Mouse (Mus musculus) layer of hippocampus, adult 9-10 months (tissue): ENCODE data around the gene Blzf1.

Source experiments
- DNase-seq: peaks from one replicate; pipeline ENCODE4 v3.0.0; 2022; ENCODE audit warnings: low spot score

Blzf1 gene

DNA sequence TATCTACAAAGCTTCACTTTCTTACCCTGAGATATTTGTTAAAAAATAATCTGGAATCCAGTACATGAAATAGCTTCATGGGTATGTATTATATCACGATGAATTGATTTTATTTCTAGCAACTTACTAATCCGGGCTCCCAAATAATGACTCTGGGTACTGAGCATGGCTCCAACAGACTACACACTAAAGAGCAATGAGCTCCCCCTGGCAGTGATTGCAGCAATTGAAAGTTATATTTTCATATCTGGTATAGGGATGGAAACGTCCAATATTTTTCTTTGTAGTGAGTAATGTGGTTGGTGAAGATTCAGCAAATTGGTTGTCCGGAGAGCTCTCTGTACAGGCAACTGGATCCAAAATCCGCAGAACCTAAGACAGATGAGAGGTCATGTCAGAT lies 15.2 kb downstream of the Blzf1 start:
- no peak for DNase-seq

- no peak for DNase-seq
These were observed 19.9 kb downstream of the Blzf1 start for GRCm38 (mm10) chr1:164287406-164287805.

DNA sequence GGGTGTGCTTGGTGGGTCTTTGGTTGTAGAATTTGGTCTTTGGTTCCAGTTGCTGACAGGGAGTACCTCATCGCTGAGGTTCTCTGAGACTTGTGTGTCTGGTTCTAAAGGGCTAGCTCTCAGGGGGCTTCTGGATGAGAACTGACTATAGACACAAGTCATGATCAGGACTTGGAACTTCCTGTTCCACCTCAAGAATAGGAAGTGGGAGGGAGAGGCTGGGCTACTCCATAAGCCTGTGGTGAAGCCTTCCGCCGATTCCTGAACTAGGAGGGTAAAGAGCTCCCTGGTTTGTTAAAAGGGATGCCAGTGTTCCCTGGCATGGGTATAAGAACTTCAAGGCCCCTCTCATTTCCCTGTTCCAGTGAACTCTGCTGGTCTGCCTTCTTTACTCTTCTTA lies 23.3 kb downstream of the Blzf1 start:
- DNase-seq: no peak

- no peak for DNase-seq
These were observed 28.0 kb downstream of the Blzf1 start for GRCm38 (mm10) chr1:164279332-164279731.

DNA sequence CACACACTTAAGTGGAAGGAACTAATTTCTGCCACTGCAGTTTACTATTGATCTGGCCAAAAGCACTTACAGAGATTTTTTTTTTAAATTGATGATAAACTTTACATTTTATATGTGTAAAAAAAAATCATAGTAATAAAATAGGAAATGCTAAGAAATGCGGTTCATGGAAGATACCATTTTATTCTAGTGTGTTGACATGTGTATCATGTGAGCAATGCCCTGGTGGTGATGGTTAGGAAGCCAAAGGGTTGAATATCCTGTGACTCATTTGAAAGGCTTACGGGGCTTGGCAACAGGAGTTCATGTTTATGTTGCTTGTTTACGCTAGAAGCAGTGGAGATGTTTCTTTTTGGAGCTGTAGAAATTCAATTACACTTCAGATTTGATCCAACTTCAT lies 30.7 kb downstream of the Blzf1 start:
- DNase-seq: no peak

- DNase-seq: peak; percentile 81
These were observed 31.8 kb downstream of the Blzf1 start, which contains the start of gene Ccdc181 for GRCm38 (mm10) chr1:164275455-164275954. Ccdc181 (plus strand) TSS chr1:164275585.

- no peak for DNase-seq
These were observed 33.6 kb downstream of the Blzf1 start for GRCm38 (mm10) chr1:164273659-164274058.

GRCm38 (mm10) chr1:164270941-164271340 lies 36.3 kb downstream of the Blzf1 start:
- DNase-seq: no peak

DNA sequence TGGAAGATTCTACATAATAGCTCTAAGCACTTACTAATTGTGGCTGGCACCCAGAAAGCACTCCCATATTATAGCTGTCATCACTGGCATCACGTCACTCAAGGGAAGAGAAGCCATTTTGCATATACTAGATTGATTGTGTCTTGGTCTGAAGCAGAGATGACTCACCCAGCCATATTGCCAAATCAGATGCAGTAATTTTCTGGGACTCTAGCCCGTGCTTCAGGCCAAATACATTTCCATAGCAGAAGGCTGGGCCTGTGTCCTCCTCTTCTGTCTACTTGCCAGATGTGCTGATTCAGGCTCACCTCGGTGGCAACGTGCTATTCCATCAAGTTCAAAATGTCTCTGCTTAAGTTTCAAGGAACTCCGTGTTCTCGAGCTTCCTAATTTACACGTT lies 45.7 kb downstream of the Blzf1 start:
- DNase-seq: peak; percentile 46

DNA sequence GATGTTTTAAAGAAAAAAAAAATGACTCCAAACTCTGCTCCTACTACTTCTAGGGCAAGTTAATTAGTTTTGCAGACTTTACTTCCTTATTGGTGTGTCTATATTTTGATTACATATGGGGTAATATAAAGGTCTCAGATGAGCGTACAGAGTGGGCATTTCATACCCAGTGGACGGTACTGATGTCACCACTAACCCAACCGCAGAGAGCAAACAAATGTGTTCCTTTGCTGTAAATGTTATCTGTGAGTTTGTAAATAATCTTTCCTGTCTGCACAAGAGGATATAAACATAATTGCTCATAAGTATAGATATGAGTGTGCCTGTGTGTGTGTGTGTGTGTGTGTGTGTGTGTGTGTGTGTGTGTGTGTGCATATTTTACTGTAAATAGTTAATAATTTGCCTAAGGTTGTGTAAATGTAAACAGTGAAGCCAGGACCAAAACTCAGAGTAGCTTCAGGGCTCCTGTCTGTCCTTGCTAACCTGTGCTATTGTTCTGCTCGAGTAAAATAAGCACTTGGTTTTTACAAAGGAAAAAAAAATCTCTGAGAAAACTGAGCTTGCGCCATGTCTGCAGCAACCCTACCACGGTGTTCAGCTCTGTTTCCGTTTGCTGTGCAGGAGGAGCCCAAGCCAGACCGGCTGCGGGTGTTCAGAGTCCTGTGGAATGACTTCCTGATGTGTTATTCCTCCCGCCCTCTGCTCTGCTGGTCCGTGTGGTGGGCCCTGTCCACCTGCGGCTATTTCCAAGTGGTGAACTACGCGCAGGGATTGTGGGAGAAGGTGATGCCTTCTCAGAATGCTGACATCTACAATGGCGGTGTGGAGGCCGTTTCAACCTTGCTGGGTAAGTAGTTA lies 46.9 kb downstream of the Blzf1 start:
- DNase-seq: no peak

GRCm38 (mm10) chr1:164254836-164255235 lies 52.5 kb downstream of the Blzf1 start:
- no peak for DNase-seq

- no peak for DNase-seq
These were observed 54.7 kb downstream of the Blzf1 start for GRCm38 (mm10) chr1:164252551-164252950.

GRCm38 (mm10) chr1:164251438-164251837 lies 55.9 kb downstream of the Blzf1 start:
- DNase-seq: no peak

DNA sequence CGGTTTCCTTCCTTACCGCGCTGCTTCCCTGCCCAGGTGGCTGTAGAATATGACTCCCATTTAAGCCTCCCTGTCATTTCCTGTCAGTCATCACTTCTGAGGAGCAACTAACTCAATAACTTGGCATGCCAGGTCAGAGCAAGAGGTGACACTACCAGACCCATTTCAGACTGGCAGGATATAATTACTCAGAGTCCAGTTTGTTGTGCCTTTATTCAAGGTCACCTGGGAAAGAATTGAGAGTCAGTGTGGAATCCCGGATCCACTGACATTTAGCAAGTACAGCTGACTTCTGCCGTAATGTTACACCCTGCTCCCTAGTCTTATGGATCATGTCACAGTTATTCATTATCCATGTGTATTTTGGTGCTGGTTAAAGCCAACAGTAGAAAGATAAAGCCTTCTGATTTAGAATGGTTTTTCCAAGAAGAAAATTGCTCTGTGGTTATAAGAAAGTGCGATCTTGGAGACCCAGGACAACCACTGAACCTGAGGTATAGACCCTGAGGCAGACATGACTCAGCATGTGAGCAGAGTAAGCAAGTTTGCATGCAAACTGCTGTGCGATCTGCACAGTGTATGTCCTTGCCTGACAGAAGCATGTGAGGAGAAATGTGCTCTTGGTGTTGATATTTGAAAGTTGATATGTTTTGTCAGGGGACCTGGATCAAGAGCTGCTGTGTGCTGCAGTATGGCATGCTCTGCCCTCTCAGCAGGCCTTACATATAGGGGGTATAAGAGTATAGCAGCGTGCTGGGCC lies 56.7 kb downstream of the Blzf1 start:
- no peak for DNase-seq

- DNase-seq: no peak
These were observed 58.0 kb downstream of the Blzf1 start for GRCm38 (mm10) chr1:164249332-164249711.

- DNase-seq: peak; percentile 93
These were observed 58.6 kb downstream of the Blzf1 start, which contains the start of gene Slc19a2 for GRCm38 (mm10) chr1:164248465-164249331. Slc19a2 (plus strand) TSS chr1:164249046.

DNA sequence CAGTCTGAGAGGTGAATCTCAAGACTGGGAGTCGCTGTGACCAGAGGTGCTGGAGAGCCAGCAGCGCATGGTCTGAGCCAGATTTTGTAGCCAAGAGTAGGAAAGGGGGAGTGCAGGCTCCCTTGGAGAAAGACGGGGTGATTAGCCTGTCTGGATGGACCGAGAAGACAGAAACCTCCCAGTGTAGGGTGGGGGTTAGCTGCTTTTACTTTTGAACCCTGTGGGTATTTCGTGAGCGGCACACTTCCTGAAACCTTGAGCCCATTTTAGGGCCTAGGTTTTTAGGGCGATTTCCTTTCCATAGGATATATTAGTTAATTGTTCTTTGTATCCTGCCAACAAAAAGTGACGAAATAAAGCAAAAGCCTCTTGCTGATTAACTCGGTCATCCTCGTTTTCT lies 59.3 kb downstream of the Blzf1 start:
- no peak for DNase-seq

DNA sequence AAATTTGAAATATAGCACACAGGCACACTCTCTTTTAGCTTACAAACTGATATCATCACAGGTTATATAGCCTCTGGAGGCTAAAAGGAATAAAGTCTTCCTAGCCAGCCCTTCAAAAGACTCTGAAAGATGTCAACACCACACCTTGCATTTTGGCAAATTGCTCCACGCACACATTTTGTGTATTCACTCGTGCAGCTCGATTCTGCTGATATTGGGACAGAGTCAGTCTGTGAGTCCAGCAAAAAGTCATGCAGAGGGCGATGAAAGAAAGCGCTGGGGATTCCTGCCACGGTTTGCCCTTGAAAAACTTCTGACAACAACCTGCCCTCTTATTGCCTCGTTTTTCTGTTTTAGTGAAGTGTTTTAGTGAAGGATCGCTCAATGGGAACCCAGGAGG lies 59.8 kb downstream of the Blzf1 start:
- DNase-seq: no peak

DNA sequence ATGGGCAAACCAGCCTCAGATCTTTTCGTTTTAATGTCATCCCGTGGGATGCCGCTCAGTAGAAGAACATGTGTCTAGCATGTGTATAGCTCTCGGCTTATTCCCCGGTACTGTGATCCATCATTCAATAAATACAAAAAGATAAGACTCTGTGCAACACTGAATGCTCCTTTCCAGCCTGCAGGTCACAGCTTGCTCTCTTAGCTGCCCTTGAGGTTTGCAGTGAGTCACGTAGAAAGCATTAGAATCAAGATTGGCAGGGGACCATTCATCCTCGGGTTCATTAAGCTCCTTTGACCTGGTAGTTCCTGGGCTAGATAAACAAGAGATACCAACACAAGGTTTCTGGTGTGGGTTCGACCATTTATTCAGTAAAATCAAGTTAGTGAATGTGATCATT lies 64.5 kb downstream of the Blzf1 start:
- DNase-seq: no peak

GRCm38 (mm10) chr1:164241494-164241893 lies 65.8 kb downstream of the Blzf1 start:
- DNase-seq: no peak
